Mouse (Mus musculus): ENCODE measurements around the gene Ssh3. TPM values are rescaled to one million over a fixed set of nuclear protein-coding genes. Genes with fewer than 3 reads are reported as not detected.

The Ssh3 gene
- polyA plus RNA-seq, 1 experiment from 2014 or later, result 3.5 TPM

GRCm38 (mm10) chr19:4301735-4302651 lies 33.0 kb upstream of the Ssh3 start:
- WGBS, result 19% methylated on average over 21 of the region's 21 CpGs
- peak overlapping the region; percentile 35 for H3K4me3 ChIP-seq
- DNase-seq (ENCODE audit: low spot score), result no peak
- H3K9me3 ChIP-seq, result no peaks in the 10 kb centered on the region
- H3K27me3 ChIP-seq (ENCODE audit: insufficient read depth, poor library complexity, severe bottlenecking), result no peaks in the 10 kb centered on the region
- peaks cover 10% of the 10 kb centered on the region; the same call in 1 of the 2 replicates for H3K36me3 ChIP-seq
- H3K4me1 ChIP-seq, result peaks cover 68% of the 10 kb centered on the region
- H3K27ac ChIP-seq, result peak overlapping the region; percentile 76

DNA sequence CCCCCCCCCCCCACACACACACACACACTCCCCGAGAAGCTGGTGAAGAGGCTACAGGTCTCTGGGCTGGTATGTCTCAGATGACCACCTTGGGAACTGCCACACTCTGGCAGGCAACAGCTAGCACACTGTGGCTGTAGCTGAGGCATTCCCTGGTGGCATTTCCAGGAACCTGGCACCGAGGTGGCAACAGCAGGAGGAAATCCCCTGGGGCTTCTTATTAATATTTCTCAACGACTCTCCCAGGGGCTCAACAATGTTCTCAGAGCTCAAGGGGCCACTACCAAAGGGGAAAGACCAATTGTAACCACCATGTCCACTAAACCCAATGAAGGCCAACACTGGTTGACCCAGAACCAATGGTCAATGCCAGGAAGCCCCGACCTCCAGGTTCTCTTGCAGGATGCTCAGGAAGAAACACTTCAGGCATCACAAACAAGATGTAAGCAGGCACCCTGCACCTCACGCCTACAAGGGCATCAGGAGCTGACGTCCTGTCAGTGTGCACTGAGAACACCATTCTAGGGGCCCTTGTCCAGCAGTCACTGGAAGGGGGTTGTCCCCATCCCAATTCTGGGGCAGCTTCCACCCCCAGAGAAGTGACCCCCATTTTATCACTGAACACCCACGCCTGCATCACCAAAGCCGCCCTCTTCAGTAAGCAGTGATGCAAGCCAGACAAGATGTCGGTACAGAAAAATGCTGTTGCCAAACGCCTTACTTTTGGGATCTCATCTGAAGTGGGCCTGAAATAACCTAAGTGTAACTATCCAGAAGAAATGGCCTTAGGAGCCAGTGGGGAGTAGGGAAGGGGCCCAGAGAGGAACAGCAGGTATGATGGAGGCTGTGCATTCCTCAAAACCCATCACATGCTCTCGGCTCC lies 32.1 kb upstream of the Ssh3 start:
- WGBS, result 62% methylated on average over 11 of the region's 11 CpGs
- peaks cover 71% of the 10 kb centered on the region for H3K4me1 ChIP-seq

GRCm38 (mm10) chr19:4300271-4300704 lies 31.3 kb upstream of the Ssh3 start:
- Histone ChIP-seq H3K27me3 (ENCODE audit: insufficient read depth, poor library complexity, severe bottlenecking) (no peaks in the 10 kb centered on the region), H3K36me3 (peaks cover 14% of the 10 kb centered on the region; the same call in 1 of the 2 replicates), H3K9me3 (no peaks in the 10 kb centered on the region), H3K27ac (peak overlapping the region; percentile 54), H3K4me3 (no peak overlapping the region), H3K4me1 (peaks cover 69% of the 10 kb centered on the region)
- 52% methylated on average over 7 of the region's 7 CpGs for WGBS
- DNase-seq (ENCODE audit: low spot score), result no peak

More for the DNA sequence above, 32.1 kb upstream of the Ssh3 start:
- peak overlapping the region; percentile 76 for H3K27ac ChIP-seq
- H3K36me3 ChIP-seq, result peaks cover 10% of the 10 kb centered on the region; the same call in 1 of the 2 replicates
- no peak for DNase-seq (ENCODE audit: low spot score)
- no peaks in the 10 kb centered on the region for H3K9me3 ChIP-seq
- H3K27me3 ChIP-seq (ENCODE audit: insufficient read depth, poor library complexity, severe bottlenecking), result no peaks in the 10 kb centered on the region
- peak overlapping the region; percentile 35; the same call in 1 of the 2 replicates for H3K4me3 ChIP-seq

- H3K4me3 ChIP-seq, result no peak overlapping the region
- peaks cover 17% of the 10 kb centered on the region; the same call in 1 of the 2 replicates for H3K36me3 ChIP-seq
- H3K9me3 ChIP-seq, result no peaks in the 10 kb centered on the region
- DNase-seq (ENCODE audit: low spot score), result no peak
- 80% methylated on average over 6 of the region's 6 CpGs for WGBS
- peaks cover 67% of the 10 kb centered on the region for H3K4me1 ChIP-seq
- no peaks in the 10 kb centered on the region for H3K27me3 ChIP-seq (ENCODE audit: insufficient read depth, poor library complexity, severe bottlenecking)
- H3K27ac ChIP-seq, result peak overlapping the region; percentile 54; the same call in 1 of the 2 replicates
Measured at GRCm38 (mm10) chr19:4299574-4300270, 30.7 kb upstream of the Ssh3 start.

DNA sequence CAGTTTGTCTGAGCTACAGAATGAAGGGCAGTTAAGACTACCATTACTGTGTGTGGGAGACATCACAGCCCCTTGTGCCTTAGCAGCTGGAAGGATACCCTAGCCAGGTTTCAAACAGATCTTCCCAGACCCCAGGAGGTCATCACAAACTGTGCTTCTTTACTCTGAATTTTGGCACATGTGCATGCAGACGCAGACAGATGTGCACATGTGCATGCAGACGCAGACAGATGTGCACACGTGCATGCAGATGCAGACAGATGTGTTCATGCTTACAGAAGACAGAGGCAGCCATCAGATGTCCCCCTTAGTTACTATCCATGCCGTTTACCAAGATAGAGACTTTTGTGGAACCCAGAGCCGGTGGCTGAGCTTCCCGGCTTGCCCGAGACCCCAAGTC lies 30.1 kb upstream of the Ssh3 start:
- no peak for DNase-seq (ENCODE audit: low spot score)
- peaks cover 22% of the 10 kb centered on the region; the same call in 1 of the 2 replicates for H3K36me3 ChIP-seq
- H3K4me3 ChIP-seq, result no peak overlapping the region
- peaks cover 67% of the 10 kb centered on the region for H3K4me1 ChIP-seq
- H3K27ac ChIP-seq, result no peak overlapping the region
- WGBS, result 90% methylated on average over 7 of the region's 7 CpGs
- no peaks in the 10 kb centered on the region for H3K27me3 ChIP-seq (ENCODE audit: insufficient read depth, poor library complexity, severe bottlenecking)
- H3K9me3 ChIP-seq, result no peaks in the 10 kb centered on the region

DNA sequence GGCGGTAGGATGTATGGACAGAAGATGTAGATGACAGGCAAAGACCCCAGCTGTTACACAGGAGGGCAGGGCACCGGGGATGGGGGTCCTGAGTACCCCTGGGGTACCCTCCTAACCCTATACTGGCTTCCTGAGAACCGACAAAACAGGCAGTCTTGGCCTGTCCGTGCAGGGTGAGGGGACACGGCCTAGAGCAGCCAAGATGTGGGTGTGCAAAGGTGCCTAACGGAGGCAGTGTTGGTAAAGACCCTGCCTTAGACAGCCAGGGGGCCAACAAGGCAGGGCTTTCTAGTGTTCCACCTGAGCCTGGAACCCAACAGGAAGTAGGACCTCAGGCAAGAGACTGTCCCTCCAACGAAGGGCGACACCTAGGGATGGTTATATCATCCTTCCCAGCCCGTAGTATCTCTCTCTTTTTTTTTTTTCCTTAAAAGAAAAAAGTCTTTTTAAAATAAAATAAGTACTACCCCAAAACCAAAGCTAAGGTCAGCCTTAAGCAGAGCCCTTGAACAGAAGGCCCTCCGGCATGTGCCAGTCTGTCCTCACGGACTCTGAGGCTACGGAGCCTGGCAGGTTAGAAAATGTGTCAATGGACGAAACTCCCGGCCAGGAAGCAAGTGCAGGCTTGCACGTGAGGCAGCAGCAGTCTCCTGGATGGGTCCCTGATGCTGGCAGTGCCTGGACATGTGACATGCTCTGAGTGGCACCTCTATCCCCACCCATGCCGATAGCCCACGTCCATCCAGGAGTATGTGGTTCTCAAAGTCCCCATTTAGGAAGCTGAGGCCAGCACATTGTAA lies 29.5 kb upstream of the Ssh3 start:
- WGBS, result 86% methylated on average over 17 of the region's 17 CpGs
- Histone ChIP-seq H3K27ac (no peak overlapping the region), H3K36me3 (peaks cover 26% of the 10 kb centered on the region; the same call in 1 of the 2 replicates), H3K4me1 (peaks cover 64% of the 10 kb centered on the region), H3K27me3 (ENCODE audit: insufficient read depth, poor library complexity, severe bottlenecking) (no peaks in the 10 kb centered on the region), H3K9me3 (no peaks in the 10 kb centered on the region), H3K4me3 (no peak overlapping the region)
- DNase-seq (ENCODE audit: low spot score), result no peak

DNA sequence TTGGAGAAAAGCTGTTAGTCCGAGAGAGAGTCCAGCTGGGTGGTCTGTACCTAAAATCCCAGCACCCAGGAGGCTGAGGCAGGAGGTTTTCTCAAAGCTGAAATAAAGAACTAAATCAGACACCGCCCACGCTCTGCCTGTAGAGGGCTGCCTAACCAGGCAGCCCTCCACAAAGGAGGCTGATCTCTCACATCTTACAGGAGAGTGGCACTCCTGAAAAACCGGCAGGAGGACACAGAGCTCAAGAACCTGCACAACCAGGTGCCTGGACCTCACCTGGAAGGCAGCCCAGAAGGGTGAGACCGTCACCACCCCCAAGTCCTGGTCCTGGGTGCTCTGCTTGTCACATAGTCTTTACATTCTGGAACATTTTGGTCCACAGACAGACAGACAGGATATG lies 28.9 kb upstream of the Ssh3 start:
- Histone ChIP-seq H3K4me1 (peaks cover 57% of the 10 kb centered on the region), H3K36me3 (peaks cover 31% of the 10 kb centered on the region), H3K4me3 (no peak overlapping the region), H3K9me3 (no peaks in the 10 kb centered on the region), H3K27me3 (ENCODE audit: insufficient read depth, poor library complexity, severe bottlenecking) (no peaks in the 10 kb centered on the region), H3K27ac (no peak overlapping the region)
- 88% methylated on average over 5 of the region's 5 CpGs for WGBS
- DNase-seq (ENCODE audit: low spot score), result no peak

DNA sequence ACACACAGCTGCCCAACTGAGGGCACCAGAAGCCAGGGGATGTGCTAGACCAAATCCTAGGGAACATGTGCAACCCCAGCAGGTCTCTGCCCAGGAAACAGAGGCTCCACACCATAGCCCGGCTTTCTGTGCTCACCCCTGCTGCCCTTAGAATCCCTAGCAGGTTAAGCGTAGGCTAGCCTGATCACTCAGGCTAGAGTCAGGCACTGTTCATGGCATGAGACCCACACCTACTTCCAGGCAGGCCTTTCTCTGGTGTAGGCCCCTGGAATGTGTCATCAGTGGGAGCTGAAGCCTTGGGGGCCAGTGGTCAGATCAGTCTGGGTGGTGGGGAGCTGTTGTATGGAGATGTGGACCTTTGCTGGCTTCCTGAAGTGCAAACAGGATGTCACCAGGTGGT lies 27.6 kb upstream of the Ssh3 start:
- H3K27me3 ChIP-seq (ENCODE audit: insufficient read depth, poor library complexity, severe bottlenecking), result no peaks in the 10 kb centered on the region
- H3K4me3 ChIP-seq, result no peak overlapping the region
- H3K9me3 ChIP-seq, result no peaks in the 10 kb centered on the region
- peaks cover 45% of the 10 kb centered on the region for H3K4me1 ChIP-seq
- peak overlapping the region; percentile 18 for H3K27ac ChIP-seq
- no peak for DNase-seq (ENCODE audit: low spot score)
- peaks cover 43% of the 10 kb centered on the region for H3K36me3 ChIP-seq
- 89% methylated on average over 2 of the region's 2 CpGs for WGBS

GRCm38 (mm10) chr19:4295391-4295790 lies 26.4 kb upstream of the Ssh3 start:
- whole genome bisulfite sequencing, result 84% methylated on average over 4 of the region's 4 CpGs
- Histone ChIP-seq H3K27me3 (ENCODE audit: insufficient read depth, poor library complexity, severe bottlenecking) (no peaks in the 10 kb centered on the region), H3K9me3 (no peaks in the 10 kb centered on the region), H3K27ac (no peak overlapping the region), H3K4me3 (no peak overlapping the region), H3K36me3 (peaks cover 55% of the 10 kb centered on the region), H3K4me1 (peaks cover 33% of the 10 kb centered on the region)
- no peak for DNase-seq (ENCODE audit: low spot score)

DNA sequence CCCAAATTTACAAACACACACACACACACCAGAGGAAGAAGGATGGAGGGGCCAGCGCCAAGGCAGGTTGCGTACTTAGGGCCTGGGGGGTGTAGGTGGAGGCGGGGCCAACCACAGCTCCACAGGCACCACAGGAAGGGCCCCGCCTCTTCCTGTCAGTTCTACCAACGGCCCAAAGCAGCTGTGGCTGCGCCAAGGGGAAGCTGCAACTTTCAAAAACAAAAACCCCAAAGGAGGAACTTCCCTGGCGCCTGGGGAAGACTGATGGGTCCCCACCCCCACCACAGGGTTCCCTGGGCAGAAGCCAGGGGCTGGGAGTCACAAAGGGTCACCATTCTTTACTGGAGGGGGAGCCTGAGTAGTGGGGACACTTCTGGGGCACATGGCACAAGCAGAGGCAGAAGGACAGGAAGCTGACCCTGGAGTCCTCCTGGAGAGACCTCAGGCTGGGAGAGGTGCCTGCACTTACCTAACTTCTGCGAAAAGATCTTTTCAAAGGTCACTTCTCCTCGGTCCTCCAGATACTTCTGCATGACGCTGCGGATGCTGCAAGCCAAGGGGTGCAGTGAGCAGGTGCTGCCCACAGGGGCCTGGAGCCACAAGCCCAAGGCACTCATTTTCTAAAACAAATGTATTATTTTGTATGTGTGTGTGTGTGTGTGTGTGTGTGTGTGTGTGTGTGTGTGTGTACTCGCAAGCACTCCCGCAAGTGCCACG lies 25.6 kb upstream of the Ssh3 start:
- Histone ChIP-seq H3K4me1 (peaks cover 24% of the 10 kb centered on the region), H3K27me3 (ENCODE audit: insufficient read depth, poor library complexity, severe bottlenecking) (no peaks in the 10 kb centered on the region), H3K9me3 (no peaks in the 10 kb centered on the region), H3K36me3 (peaks cover 64% of the 10 kb centered on the region), H3K4me3 (no peak overlapping the region), H3K27ac (peak overlapping the region; percentile 65; the same call in 1 of the 2 replicates)
- DNase-seq (ENCODE audit: low spot score), result no peak
- WGBS, result 66% methylated on average over 14 of the region's 14 CpGs

- H3K4me1 ChIP-seq, result peaks cover 11% of the 10 kb centered on the region
- WGBS, result 86% methylated on average over 11 of the region's 11 CpGs
- no peaks in the 10 kb centered on the region for H3K27me3 ChIP-seq (ENCODE audit: insufficient read depth, poor library complexity, severe bottlenecking)
- no peaks in the 10 kb centered on the region for H3K9me3 ChIP-seq
- no peak for DNase-seq (ENCODE audit: low spot score)
- no peak overlapping the region for H3K27ac ChIP-seq
- H3K4me3 ChIP-seq, result no peak overlapping the region
- peaks cover 88% of the 10 kb centered on the region for H3K36me3 ChIP-seq
Measured at GRCm38 (mm10) chr19:4291161-4291560, 22.2 kb upstream of the Ssh3 start.
